Mouse (Mus musculus): ENCODE data around the gene Hspa12b. TPM values are rescaled to one million over a fixed set of nuclear protein-coding genes. Genes with fewer than 3 reads are reported as not detected.

The Hspa12b gene
- polyA plus RNA-seq, 1 experiment from 2014 or later: 10.0 TPM

DNA sequence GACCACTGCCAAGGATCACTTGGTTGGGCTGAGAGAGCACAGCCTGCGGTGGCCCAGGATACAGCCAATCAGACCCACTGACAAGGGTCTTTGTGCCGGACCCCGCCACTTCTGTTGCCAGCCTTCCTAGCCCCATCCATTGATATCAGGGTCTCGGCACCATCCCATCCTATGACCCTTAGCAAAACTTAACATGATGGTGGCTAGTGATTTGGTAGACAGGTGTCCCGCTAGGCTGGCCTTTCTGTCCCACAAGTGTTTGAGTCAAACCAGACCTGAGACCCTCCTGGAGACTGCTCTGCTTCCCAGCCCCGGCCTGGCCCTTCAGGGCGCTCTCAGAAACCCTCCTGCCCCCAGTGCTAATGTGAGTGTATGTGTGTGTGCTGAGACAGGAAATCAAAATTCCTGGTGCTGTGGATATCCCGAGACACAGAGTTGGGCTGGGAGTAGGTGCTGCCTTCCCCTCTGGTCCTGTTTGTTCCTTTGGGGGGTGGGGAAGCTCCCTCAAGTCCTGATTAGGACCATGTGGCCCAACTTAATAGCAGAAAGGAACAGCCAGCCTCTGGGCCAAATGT lies 7.8 kb downstream of the Hspa12b start:
- 69% methylated on average over 8 of the region's 8 CpGs for WGBS
- ATAC-seq (ENCODE audit: insufficient read depth): no peak
- no peak for DNase-seq
- no peak overlapping the region for H3K9ac ChIP-seq
- no peaks in the 10 kb centered on the region for H3K27me3 ChIP-seq (ENCODE audit: insufficient read depth, low read length)
- no peaks in the 10 kb centered on the region for H3K9me3 ChIP-seq (ENCODE audit: low read depth, low read length)
- peaks cover 40% of the 10 kb centered on the region for H3K36me3 ChIP-seq (ENCODE audit: insufficient read depth)
- H3K27ac ChIP-seq (ENCODE audit: low read depth): peak overlapping the region; percentile 26; the same call in 1 of the 2 replicates
- no peak overlapping the region for H3K4me3 ChIP-seq (ENCODE audit: low read depth, low read length)
- no peaks in the 10 kb centered on the region for H3K4me1 ChIP-seq (ENCODE audit: insufficient read depth)
- no peak for TF ChIP-seq CTCF (IDR thresholded peaks at IDR 0.05; ENCODE audit: low read depth)
- no peak overlapping the region for H3K4me2 ChIP-seq

DNA sequence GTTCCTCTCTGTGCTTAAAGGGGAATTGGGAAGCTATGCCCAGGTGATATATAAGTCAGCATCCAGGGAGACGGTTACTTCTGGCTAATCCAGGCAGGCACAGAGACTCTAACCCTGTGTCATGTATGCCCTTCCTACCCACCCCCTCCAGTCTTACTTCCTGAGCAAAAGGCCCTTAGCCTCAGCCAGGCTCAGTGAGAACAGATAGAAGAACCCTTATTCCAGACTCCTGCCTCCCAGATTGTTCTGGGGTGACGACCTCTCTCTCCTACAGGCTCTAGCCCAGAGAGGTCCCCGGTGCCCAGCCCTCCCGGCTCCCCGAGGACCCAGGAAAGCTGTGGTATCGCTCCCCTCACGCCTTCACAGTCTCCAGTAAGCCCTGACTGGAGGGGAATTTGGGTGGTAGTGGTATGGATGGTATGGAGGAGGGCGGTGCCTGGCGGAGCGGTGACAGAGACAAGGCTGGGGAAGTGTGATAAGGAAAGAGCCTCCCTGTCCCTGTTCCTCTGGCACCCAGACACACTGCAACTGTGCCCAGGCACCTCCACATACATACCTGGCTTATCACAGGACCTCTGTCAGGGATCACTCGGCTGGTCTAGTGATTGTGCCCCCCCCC lies 8.6 kb downstream of the Hspa12b start:
- WGBS: 45% methylated on average over 11 of the region's 11 CpGs
- Histone ChIP-seq H3K27me3 (ENCODE audit: insufficient read depth, low read length) (no peaks in the 10 kb centered on the region), H3K27ac (ENCODE audit: low read depth) (peak overlapping the region; percentile 42; the same call in 1 of the 2 replicates), H3K4me1 (ENCODE audit: insufficient read depth) (no peaks in the 10 kb centered on the region), H3K9me3 (ENCODE audit: low read depth, low read length) (no peaks in the 10 kb centered on the region), H3K4me3 (ENCODE audit: low read depth, low read length) (no peak overlapping the region), H3K9ac (peak overlapping the region; percentile 38; the same call in 1 of the 2 replicates), H3K36me3 (ENCODE audit: insufficient read depth) (peaks cover 42% of the 10 kb centered on the region), H3K4me2 (no peak overlapping the region)
- DNase-seq: no peak
- no peak for TF ChIP-seq CTCF (IDR thresholded peaks at IDR 0.05; ENCODE audit: low read depth)
- ATAC-seq (ENCODE audit: insufficient read depth): peak; percentile 63

DNA sequence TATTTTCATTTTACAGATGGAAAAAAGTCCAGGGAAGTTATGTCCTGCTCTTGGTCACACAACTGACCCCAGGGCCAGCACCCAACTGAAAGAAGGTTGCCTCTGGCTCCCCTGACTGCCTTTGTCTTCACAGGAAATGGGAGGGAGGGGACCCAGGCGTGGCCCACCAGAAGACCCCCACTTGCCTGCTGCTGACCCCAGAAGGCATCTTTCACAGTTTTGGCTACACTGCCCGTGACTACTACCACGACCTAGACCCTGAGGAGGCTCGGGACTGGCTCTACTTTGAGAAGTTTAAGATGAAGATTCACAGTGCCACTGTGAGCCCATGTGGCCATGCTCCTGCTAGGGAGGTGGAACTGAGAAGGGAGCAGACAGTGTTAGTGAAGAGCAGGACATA lies 11.2 kb downstream of the Hspa12b start:
- DNase-seq (no peak), ATAC-seq (ENCODE audit: insufficient read depth) (no peak)
- no peak overlapping the region for H3K27ac ChIP-seq (ENCODE audit: low read depth)
- no peaks in the 10 kb centered on the region for H3K4me1 ChIP-seq (ENCODE audit: insufficient read depth)
- no peaks in the 10 kb centered on the region for H3K9me3 ChIP-seq (ENCODE audit: low read depth, low read length)
- TF ChIP-seq CTCF (IDR thresholded peaks at IDR 0.05; ENCODE audit: low read depth): no peak
- H3K27me3 ChIP-seq (ENCODE audit: insufficient read depth, low read length): no peaks in the 10 kb centered on the region
- H3K9ac ChIP-seq: no peak overlapping the region
- no peak overlapping the region for H3K4me2 ChIP-seq
- H3K4me3 ChIP-seq (ENCODE audit: low read depth, low read length): no peak overlapping the region
- peaks cover 61% of the 10 kb centered on the region for H3K36me3 ChIP-seq (ENCODE audit: insufficient read depth)
- WGBS: 82% methylated on average over 4 of the region's 4 CpGs

DNA sequence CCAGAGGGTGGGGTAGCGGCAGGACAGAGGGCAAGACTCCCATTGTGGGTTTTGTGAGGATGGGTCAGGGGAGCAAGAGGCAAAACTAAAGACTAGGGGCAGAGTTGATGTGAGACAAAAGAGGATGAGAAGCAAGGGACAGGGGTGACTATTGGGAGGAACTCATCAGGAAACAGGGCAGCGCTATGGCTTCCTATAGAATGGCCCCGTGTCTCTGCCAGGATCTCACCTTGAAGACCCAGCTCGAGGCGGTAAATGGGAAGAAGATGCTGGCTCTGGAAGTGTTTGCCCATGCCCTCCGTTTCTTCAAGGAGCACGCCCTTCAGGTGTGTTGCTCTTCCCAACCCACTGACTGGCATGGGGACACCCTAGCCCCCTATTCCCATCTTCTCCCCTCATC lies 11.7 kb downstream of the Hspa12b start:
- H3K4me3 ChIP-seq (ENCODE audit: low read depth, low read length): no peak overlapping the region
- no peak overlapping the region for H3K9ac ChIP-seq
- H3K27me3 ChIP-seq (ENCODE audit: insufficient read depth, low read length): no peaks in the 10 kb centered on the region
- H3K4me1 ChIP-seq (ENCODE audit: insufficient read depth): no peaks in the 10 kb centered on the region
- WGBS: 92% methylated on average over 7 of the region's 7 CpGs
- no peak overlapping the region for H3K27ac ChIP-seq (ENCODE audit: low read depth)
- no peaks in the 10 kb centered on the region for H3K9me3 ChIP-seq (ENCODE audit: low read depth, low read length)
- DNase-seq (no peak), ATAC-seq (ENCODE audit: insufficient read depth) (no peak)
- TF ChIP-seq CTCF (IDR thresholded peaks at IDR 0.05; ENCODE audit: low read depth): no peak
- no peak overlapping the region for H3K4me2 ChIP-seq
- H3K36me3 ChIP-seq (ENCODE audit: insufficient read depth): peaks cover 66% of the 10 kb centered on the region

DNA sequence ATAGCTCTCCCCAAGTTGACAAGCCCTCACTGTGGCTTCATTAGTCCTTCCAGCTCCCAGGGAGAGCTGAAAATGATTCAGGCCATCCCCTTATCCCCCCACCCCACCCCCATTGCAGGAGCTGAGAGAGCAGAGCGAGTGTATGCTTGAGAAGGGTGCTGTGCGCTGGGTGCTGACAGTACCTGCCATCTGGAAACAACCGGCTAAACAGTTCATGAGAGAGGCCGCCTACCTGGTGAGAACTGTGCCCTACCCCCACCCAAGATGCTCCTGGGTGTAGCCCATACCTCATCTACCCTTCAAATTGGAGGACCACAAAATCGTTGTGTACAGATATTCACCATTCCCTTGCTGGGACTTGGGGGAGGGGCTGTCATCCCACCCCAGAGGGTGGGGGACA lies 12.2 kb downstream of the Hspa12b start:
- Histone ChIP-seq H3K4me1 (ENCODE audit: insufficient read depth) (no peaks in the 10 kb centered on the region), H3K9me3 (ENCODE audit: low read depth, low read length) (no peaks in the 10 kb centered on the region), H3K4me2 (no peak overlapping the region), H3K27me3 (ENCODE audit: insufficient read depth, low read length) (no peaks in the 10 kb centered on the region), H3K27ac (ENCODE audit: low read depth) (no peak overlapping the region), H3K36me3 (ENCODE audit: insufficient read depth) (peaks cover 66% of the 10 kb centered on the region), H3K4me3 (ENCODE audit: low read depth, low read length) (no peak overlapping the region), H3K9ac (no peak overlapping the region)
- no peak for ATAC-seq (ENCODE audit: insufficient read depth)
- no peak for DNase-seq
- 80% methylated on average over 5 of the region's 5 CpGs for WGBS
- TF ChIP-seq CTCF (IDR thresholded peaks at IDR 0.05; ENCODE audit: low read depth): no peak

DNA sequence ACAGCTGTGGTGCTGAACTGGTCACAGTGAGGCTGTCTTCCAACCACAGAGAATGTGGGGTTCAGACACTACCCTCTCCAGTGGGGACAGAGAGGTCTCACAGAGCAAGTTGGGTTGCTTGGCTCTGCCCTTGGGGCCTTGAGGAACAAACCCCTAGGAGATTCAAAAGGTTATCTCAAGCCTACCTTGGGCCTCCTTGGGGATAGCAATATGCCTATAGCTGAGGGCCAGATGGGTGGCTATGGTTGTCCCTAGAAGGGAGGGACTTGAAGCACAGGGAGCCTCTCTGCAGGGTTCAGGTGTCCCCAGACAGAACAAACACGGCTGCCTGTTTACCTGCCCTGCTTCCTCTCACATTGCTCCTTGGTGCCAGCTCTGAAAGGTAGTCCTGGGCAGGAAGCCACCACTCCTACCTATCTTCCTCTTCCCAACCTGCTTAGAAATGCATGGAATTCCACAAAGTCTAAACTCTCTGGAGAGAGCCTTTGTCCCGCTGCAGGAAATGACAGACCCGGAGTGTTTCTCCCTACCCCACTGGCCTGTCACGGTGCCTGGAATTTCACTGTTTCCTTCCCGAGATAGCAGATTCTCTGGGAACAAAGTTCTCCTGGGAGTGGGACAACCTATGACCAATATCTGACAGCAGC lies 12.9 kb downstream of the Hspa12b start:
- H3K36me3 ChIP-seq (ENCODE audit: insufficient read depth): peaks cover 73% of the 10 kb centered on the region
- no peaks in the 10 kb centered on the region for H3K4me1 ChIP-seq (ENCODE audit: insufficient read depth)
- no peak for TF ChIP-seq CTCF (IDR thresholded peaks at IDR 0.05; ENCODE audit: low read depth)
- H3K9ac ChIP-seq: no peak overlapping the region
- H3K27me3 ChIP-seq (ENCODE audit: insufficient read depth, low read length): no peaks in the 10 kb centered on the region
- no peaks in the 10 kb centered on the region for H3K9me3 ChIP-seq (ENCODE audit: low read depth, low read length)
- 26% methylated on average over 5 of the region's 5 CpGs for WGBS
- peak overlapping the region; percentile 61; the same call in 1 of the 2 replicates for H3K27ac ChIP-seq (ENCODE audit: low read depth)
- no peak overlapping the region for H3K4me3 ChIP-seq (ENCODE audit: low read depth, low read length)
- H3K4me2 ChIP-seq: no peak overlapping the region
- no peak for ATAC-seq (ENCODE audit: insufficient read depth)
- DNase-seq: peak; percentile 45

DNA sequence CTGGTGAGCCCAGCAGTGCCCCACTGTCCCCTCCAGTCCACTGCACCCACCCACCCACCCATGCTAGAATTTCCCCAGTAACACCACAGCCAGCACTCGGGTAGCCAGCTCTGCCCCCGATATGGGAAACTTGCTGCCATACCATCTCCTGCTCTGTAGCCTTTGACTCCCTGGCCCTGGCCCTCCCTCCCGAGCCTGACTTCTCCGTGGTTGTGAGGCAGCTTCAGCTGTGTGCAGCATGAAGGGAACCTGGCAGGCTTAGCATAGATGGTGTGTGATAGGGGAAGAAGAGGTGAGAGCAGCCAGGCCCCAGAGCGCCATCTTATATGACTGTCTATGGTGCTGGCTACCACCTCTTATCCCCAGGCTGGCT lies 13.4 kb downstream of the Hspa12b start:
- no peak for TF ChIP-seq CTCF (IDR thresholded peaks at IDR 0.05; ENCODE audit: low read depth)
- WGBS: 52% methylated on average over 5 of the region's 5 CpGs
- Histone ChIP-seq H3K4me1 (ENCODE audit: insufficient read depth) (no peaks in the 10 kb centered on the region), H3K27ac (ENCODE audit: low read depth) (peak overlapping the region; percentile 61; the same call in 1 of the 2 replicates), H3K4me2 (no peak overlapping the region), H3K9ac (no peak overlapping the region), H3K9me3 (ENCODE audit: low read depth, low read length) (no peaks in the 10 kb centered on the region), H3K4me3 (ENCODE audit: low read depth, low read length) (no peak overlapping the region), H3K27me3 (ENCODE audit: insufficient read depth, low read length) (no peaks in the 10 kb centered on the region), H3K36me3 (ENCODE audit: insufficient read depth) (peaks cover 73% of the 10 kb centered on the region)
- DNase-seq (no peak), ATAC-seq (ENCODE audit: insufficient read depth) (no peak)
